Mouse (Mus musculus): Measurements from ENCODE around the gene Mia2. TPM values are rescaled to one million over a fixed set of nuclear protein-coding genes. Genes with fewer than 3 reads are reported as not detected.
A peak's percentile ranks its signal among the peaks of the same experiment; 100 is the strongest.

Mia2 gene
- polyA plus RNA-seq, 1 experiment from 2014 or later: 63.2 TPM

DNA sequence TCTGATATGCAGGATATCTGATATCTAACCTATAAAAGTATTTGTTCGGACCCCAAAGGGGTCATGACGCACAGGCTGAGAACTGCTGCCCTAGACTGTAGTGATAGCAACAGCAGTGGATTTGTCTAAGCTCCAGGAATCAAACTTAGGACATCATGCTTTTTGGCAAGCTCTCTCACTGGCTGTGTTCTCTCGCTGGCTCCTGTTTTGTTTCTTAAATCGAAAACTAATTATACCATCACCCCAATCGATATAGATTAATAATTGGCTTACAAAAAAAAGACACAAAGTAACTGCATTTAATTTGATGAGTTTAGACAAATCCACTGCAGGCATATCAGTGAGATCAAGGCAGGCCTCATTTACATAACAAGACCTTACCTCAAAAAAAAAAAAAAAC lies 10.9 kb downstream of the Mia2 start:
- no peak overlapping the region for H3K4me2 ChIP-seq (replicated peaks)
- no peak for ATAC-seq (ENCODE audit: low FRiP score, low read depth)
- no peak overlapping the region for H3K9ac ChIP-seq
- no peaks in the 10 kb centered on the region for H3K36me3 ChIP-seq
- H3K27ac ChIP-seq: no peak overlapping the region
- 88% methylated on average over 5 of the region's 5 CpGs for WGBS
- no peak overlapping the region for H3K4me3 ChIP-seq
- H3K9me3 ChIP-seq: no peaks in the 10 kb centered on the region
- H3K27me3 ChIP-seq: no peaks in the 10 kb centered on the region
- no peaks in the 10 kb centered on the region for H3K4me1 ChIP-seq

DNA sequence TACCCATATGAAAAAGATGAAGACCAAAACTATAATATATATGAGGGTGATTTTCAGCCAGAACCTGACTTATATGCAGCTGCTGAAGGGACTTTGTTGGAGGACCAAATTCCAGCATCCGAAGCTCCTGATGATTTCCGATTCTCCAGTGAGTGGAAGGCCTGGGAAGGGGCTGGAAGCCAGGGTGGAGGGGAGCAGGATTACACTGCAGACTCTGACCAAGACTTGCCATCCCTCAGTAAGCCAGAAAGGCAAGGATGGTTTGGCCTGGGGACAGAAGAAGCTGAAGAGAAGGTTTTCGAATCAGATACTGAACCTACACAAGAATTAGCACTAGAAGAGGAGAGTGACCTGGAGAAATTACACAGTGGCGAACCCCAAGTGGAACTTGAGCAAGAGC lies 12.3 kb downstream of the Mia2 start:
- no peak for ATAC-seq (ENCODE audit: low FRiP score, low read depth)
- Histone ChIP-seq H3K9ac (no peak overlapping the region), H3K4me1 (no peaks in the 10 kb centered on the region), H3K9me3 (no peaks in the 10 kb centered on the region), H3K4me2 (replicated peaks) (no peak overlapping the region), H3K4me3 (no peak overlapping the region), H3K27ac (no peak overlapping the region), H3K36me3 (no peaks in the 10 kb centered on the region), H3K27me3 (no peaks in the 10 kb centered on the region)
- WGBS: 82% methylated on average over 4 of the region's 4 CpGs

DNA sequence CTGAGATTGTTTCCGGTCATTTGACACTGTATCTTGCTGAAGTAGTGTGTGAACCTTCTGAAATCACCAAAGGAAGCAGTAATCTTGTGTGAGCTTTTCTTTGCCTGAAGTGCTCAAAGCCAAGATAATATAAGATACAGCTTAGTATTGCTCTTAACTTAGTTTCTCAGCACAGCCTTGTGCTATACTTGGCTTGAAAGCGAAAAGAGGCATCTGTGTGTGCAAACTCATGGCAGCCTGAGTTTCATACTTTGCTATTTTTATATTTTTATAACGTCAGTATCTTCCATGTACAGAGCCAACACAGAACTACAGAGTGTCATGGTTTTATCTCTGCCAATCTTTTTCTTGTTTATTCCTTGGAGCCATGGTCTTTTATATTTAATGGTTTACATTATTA lies 21.6 kb downstream of the Mia2 start:
- no peaks in the 10 kb centered on the region for H3K36me3 ChIP-seq
- H3K9me3 ChIP-seq: no peaks in the 10 kb centered on the region
- H3K27me3 ChIP-seq: no peaks in the 10 kb centered on the region
- ATAC-seq (ENCODE audit: low FRiP score, low read depth): no peak
- no peak overlapping the region for H3K4me2 ChIP-seq (replicated peaks)
- no peak overlapping the region for H3K27ac ChIP-seq
- 88% methylated on average over 3 of the region's 3 CpGs for WGBS
- H3K4me3 ChIP-seq: no peak overlapping the region
- no peaks in the 10 kb centered on the region for H3K4me1 ChIP-seq
- no peak overlapping the region for H3K9ac ChIP-seq

DNA sequence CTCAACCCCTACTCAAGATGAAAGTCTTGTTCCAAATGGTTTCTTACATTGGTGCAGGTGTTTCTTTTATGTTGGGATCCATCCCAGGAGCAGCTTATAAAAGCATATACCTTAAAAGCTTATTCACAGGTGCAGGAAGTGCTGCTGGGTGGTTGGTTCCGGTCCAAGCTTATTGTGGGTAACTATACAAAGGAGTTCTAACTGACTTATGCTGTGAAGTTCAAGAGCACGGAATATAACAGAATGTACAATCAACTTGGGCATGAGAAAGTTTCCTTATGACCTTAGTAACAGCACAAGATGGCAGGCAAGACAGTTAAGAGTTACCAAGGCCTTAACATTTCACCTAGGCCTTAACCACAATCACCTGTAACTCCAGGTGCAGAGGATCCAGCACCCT lies 29.8 kb downstream of the Mia2 start:
- H3K4me1 ChIP-seq: 0 out of 2 replicates have a peak, but pooled peaks cover 6% of the 10 kb centered on the region
- H3K9ac ChIP-seq: no peak overlapping the region
- H3K27me3 ChIP-seq: no peaks in the 10 kb centered on the region
- H3K9me3 ChIP-seq: no peaks in the 10 kb centered on the region
- 84% methylated on average over 2 of the region's 2 CpGs for WGBS
- H3K27ac ChIP-seq: no peak overlapping the region
- no peaks in the 10 kb centered on the region for H3K36me3 ChIP-seq
- H3K4me3 ChIP-seq: no peak overlapping the region
- no peak overlapping the region for H3K4me2 ChIP-seq (replicated peaks)
- ATAC-seq (ENCODE audit: low FRiP score, low read depth): no peak

DNA sequence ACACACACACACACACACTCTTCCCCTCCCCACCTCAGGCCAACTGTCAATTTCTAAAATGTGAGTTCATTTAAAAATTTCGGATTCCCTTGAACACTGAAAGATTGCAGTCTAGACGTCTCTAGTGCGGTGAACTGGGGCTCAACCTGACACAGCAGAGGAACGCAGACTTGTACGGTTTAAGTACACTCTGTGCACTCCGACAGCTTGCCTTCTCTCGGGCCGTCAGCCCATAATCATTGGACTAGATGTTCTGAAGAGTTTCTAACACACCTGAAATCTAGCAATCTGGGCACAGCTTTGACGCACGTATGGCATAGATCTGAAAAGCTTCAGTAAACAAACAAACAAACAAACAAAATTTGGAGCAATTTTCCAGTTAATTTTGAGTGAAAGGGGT lies 32.9 kb downstream of the Mia2 start:
- Histone ChIP-seq H3K27me3 (no peaks in the 10 kb centered on the region), H3K4me1 (peaks cover 19% of the 10 kb centered on the region), H3K9ac (no peak overlapping the region), H3K36me3 (no peaks in the 10 kb centered on the region), H3K9me3 (no peaks in the 10 kb centered on the region), H3K27ac (no peak overlapping the region), H3K4me2 (replicated peaks) (no peak overlapping the region), H3K4me3 (no peak overlapping the region)
- WGBS: 83% methylated on average over 10 of the region's 10 CpGs
- no peak for ATAC-seq (ENCODE audit: low FRiP score, low read depth)

DNA sequence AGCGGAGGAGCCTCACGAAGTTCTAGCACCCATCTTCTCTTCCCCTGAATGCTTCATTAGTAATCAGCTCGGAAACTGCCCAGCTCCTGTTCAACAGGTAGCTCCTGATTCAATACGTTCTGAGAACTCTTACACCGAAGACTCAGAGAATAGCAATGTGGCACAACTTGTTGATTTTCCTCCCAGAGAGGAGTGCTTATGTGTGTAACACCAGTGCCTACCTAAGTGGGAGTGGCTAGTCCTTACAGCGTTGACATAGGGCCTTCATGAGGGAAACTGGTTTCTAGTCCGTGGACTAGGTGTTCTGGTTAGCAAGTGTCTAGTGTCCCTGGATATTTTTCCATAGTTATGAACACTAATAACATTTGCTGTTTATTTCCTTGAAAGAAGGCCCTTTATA lies 33.4 kb downstream of the Mia2 start:
- peak overlapping the region; percentile 92; the same call in 1 of the 2 replicates for H3K4me3 ChIP-seq
- H3K9me3 ChIP-seq: no peaks in the 10 kb centered on the region

DNA sequence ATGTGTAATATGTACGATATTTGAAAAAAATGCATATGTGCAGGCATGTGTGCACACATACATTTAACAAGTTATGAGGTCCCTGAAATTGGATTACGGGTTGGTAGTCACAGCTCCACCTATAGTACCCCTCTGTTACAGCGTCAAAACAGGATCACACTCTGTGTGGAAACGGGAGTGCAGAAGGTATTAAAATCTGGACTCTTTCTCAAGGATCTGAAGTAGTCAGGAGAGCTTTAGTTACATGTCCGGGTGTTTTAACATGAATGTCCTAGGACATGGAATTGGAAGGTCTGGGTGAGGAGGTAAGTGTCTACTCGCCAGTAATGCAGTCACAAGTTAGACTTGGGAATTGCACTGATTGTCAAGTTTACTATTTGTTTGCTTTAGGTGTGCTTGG lies 34.0 kb downstream of the Mia2 start:
- WGBS: 8% methylated on average over 6 of the region's 6 CpGs
- ATAC-seq (ENCODE audit: low FRiP score, low read depth): peak; percentile 46; the same call in 1 of the 2 replicates
- Histone ChIP-seq H3K27ac (peak overlapping the region; percentile 56; the same call in 1 of the 2 replicates), H3K4me3 (peak overlapping the region; percentile 92), H3K4me2 (replicated peaks) (peak overlapping the region; percentile 81), H3K36me3 (no peaks in the 10 kb centered on the region), H3K4me1 (peaks cover 19% of the 10 kb centered on the region), H3K9ac (0 out of 2 replicates have a peak overlapping the region, but pooled peaks have one; percentile 96), H3K9me3 (no peaks in the 10 kb centered on the region), H3K27me3 (no peaks in the 10 kb centered on the region)

More for the DNA sequence above, 33.4 kb downstream of the Mia2 start:
- H3K36me3 ChIP-seq: no peaks in the 10 kb centered on the region
- no peak for ATAC-seq (ENCODE audit: low FRiP score, low read depth)
- H3K9ac ChIP-seq: no peak overlapping the region
- no peak overlapping the region for H3K27ac ChIP-seq
- H3K4me1 ChIP-seq: peaks cover 19% of the 10 kb centered on the region
- H3K4me2 ChIP-seq (replicated peaks): peak overlapping the region; percentile 81
- no peaks in the 10 kb centered on the region for H3K27me3 ChIP-seq
- WGBS: 40% methylated on average over 7 of the region's 7 CpGs

DNA sequence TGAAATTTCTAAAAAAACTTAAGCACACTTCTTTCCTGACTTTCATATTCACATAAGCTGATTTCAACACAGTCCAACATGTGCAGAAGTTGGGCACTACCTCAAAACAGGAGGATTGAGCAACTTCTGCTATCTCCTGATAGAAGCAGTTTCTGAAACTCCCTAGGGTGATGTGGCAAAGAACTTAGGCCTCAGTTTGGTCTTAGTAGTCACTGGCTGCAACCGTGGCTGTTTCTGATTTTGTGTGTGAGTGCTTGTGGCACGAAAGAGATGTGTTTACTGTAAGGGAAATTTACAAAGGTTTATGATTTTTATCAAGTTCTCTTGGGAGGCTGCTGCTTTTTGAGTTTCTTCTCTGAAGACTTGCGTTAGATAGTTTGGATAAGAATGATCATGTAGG lies 34.6 kb downstream of the Mia2 start:
- Histone ChIP-seq H3K4me1 (peaks cover 19% of the 10 kb centered on the region), H3K9ac (peak overlapping the region; percentile 96), H3K4me2 (replicated peaks) (peak overlapping the region; percentile 81), H3K27ac (peak overlapping the region; percentile 93), H3K9me3 (no peaks in the 10 kb centered on the region), H3K27me3 (no peaks in the 10 kb centered on the region), H3K36me3 (no peaks in the 10 kb centered on the region), H3K4me3 (peak overlapping the region; percentile 92)
- WGBS: 7% methylated on average over 3 of the region's 3 CpGs
- no peak for ATAC-seq (ENCODE audit: low FRiP score, low read depth)

DNA sequence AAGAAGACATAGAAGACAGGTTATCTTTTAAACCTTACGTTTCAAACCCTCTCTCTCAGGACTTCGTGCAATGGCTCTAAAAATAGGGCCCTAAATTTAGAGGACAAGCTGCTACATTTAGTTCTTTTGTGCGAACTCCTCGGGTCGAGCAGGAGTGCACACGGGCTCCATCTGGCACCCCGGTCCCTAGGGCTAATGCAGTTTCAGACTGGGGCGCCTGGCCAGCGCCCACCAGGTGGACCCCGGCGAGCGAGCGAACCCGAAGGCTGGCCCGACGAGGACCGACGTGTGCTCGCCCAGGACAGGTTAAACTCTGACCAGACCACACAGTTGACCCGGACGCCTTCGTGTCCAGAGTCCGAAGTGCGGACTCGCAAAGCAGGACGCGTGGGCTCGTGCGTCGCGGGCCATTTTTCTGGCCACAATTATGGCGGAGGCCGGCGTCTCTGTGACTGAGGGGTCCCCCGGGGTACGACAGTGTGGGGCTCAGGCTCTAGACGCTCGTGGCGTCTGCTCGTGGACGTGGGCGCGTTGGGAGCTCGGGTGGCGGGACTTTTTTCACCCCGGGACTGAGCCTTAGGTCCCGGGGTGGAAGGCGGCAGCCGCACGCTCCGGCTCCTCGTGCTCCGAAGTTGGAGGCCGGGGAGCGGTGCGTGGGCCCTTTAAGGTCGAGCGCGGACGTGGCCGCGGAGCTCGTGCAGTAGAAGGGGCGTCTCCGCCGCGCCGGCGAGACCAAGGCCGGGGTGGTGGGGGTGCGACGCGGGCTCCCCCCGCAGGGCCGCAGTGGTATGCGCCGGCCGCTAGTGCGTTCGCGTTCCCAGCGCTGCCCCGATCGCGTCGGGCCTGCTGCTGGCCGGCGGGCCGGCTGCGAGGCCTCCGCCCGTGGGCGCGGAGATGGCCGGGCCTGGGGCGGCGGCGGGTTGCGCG lies 35.3 kb downstream of the Mia2 start:
- Histone ChIP-seq H3K36me3 (0 out of 2 replicates have a peak, but pooled peaks cover 2% of the 10 kb centered on the region), H3K4me3 (peak overlapping the region; percentile 92), H3K4me1 (peaks cover 19% of the 10 kb centered on the region), H3K27me3 (no peaks in the 10 kb centered on the region), H3K9ac (peak overlapping the region; percentile 96), H3K4me2 (replicated peaks) (peak overlapping the region; percentile 81), H3K9me3 (no peaks in the 10 kb centered on the region), H3K27ac (peak overlapping the region; percentile 93)
- peak; percentile 96 for ATAC-seq (ENCODE audit: low FRiP score, low read depth)
- WGBS: under 1% methylated on average over 97 of the region's 100 CpGs

DNA sequence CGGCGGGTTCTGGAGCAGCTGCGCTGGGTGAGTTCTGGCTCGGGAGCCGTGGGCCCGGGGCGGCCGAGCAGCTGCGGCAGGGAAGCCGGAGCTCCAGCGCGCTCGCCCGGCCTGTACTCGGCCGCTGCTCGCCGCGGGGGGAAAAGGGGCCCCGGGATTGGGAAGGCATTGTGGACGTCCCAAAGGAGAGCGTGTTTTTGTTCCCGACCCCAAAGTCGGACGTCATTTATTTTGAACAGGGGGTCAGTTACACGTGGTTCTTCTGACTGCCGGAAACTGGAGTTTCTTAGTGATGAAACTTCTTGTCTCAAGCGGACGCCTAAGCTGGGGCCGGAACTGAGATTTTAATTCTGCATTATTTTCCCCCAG lies 36.0 kb downstream of the Mia2 start:
- H3K4me1 ChIP-seq: peaks cover 19% of the 10 kb centered on the region
- peak overlapping the region; percentile 96 for H3K9ac ChIP-seq
- no peaks in the 10 kb centered on the region for H3K9me3 ChIP-seq
- peak overlapping the region; percentile 92 for H3K4me3 ChIP-seq
- peak overlapping the region; percentile 93 for H3K27ac ChIP-seq
- H3K27me3 ChIP-seq: no peaks in the 10 kb centered on the region
- 0 out of 2 replicates have a peak, but pooled peaks cover 6% of the 10 kb centered on the region for H3K36me3 ChIP-seq
- ATAC-seq (ENCODE audit: low FRiP score, low read depth): peak; percentile 52
- H3K4me2 ChIP-seq (replicated peaks): peak overlapping the region; percentile 81
- under 1% methylated on average over 28 of the region's 30 CpGs for WGBS

DNA sequence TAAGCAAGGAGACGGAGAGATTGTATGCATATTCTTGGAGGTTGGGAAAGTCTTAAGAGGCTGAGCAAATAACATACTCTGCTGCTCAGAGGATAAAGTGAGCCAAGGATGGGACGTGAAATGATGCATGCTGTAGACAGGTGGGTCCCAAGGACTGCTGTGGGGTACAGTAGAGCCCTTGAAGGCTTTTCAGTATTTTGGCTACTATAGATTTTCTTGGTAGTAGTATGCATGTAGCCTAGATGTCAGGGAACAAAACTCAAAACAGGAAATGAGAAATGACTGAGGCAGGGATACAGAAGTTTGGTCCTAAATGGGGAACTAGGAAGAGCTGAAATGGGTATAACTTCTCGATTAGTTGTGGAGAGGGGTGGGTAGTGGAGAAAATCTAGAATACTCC lies 36.9 kb downstream of the Mia2 start:
- Histone ChIP-seq H3K4me3 (peak overlapping the region; percentile 92), H3K36me3 (0 out of 2 replicates have a peak, but pooled peaks cover 9% of the 10 kb centered on the region), H3K4me1 (peaks cover 19% of the 10 kb centered on the region), H3K4me2 (replicated peaks) (peak overlapping the region; percentile 81), H3K9ac (peak overlapping the region; percentile 96), H3K27ac (no peak overlapping the region), H3K9me3 (no peaks in the 10 kb centered on the region), H3K27me3 (no peaks in the 10 kb centered on the region)
- 49% methylated on average over 3 of the region's 3 CpGs for WGBS
- no peak for ATAC-seq (ENCODE audit: low FRiP score, low read depth)

DNA sequence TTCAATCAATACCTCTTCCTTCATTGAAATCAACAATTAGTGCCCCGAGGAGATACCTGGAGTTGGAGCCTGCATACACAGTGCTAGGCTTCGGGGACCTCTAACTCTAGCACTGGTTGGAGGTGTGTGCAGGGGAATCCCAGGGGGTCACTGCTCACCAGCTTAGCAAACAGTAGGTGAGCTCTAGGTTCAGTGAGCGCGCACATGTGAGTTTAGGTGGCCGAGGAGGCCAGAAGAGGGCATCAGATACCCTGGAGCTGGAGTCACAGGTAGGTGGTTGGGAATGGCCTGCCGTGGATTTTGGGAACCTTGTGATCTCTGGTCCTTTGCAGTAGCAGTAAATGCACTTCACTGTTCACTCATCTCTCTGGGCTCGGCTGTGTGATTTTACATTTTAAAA lies 37.3 kb downstream of the Mia2 start:
- H3K9ac ChIP-seq: no peak overlapping the region
- peaks cover 19% of the 10 kb centered on the region for H3K4me1 ChIP-seq
- H3K27me3 ChIP-seq: no peaks in the 10 kb centered on the region
- no peak for ATAC-seq (ENCODE audit: low FRiP score, low read depth)
- H3K4me2 ChIP-seq (replicated peaks): peak overlapping the region; percentile 81
- 88% methylated on average over 7 of the region's 7 CpGs for WGBS
- no peaks in the 10 kb centered on the region for H3K9me3 ChIP-seq
- H3K4me3 ChIP-seq: no peak overlapping the region
- peaks cover 14% of the 10 kb centered on the region for H3K36me3 ChIP-seq
- no peak overlapping the region for H3K27ac ChIP-seq
